Mouse (Mus musculus): ENCODE results near the gene Yipf3. TPM values are rescaled to one million over a fixed set of nuclear protein-coding genes. Genes with fewer than 3 reads are reported as not detected.

Yipf3 gene
- total RNA-seq, 2 experiments from 2014 or later: 55.8 to 59.5 TPM

- DNase-seq: no peak
- peak overlapping the region; percentile 49 for H3K27ac ChIP-seq
- TF ChIP-seq CTCF (IDR thresholded peaks at IDR 0.05): no peak
- intact Hi-C loops (cut with DNase I): no loop called here
- H3K4me3 ChIP-seq: no peak overlapping the region
These were observed 14.4 kb downstream of the Yipf3 start for GRCm38 (mm10) chr17:46262201-46262694.

- DNase-seq: no peak
- no peak overlapping the region for H3K27ac ChIP-seq
- intact Hi-C loops (cut with DNase I): loop anchor here (5.0 kb wide), 1 partner anchor 117 kb away; the partner anchor contains the start of gene Zfp318
- no peak for TF ChIP-seq CTCF (IDR thresholded peaks at IDR 0.05)
- H3K4me3 ChIP-seq: no peak overlapping the region
These were observed 17.6 kb downstream of the Yipf3 start for GRCm38 (mm10) chr17:46265502-46265901.

GRCm38 (mm10) chr17:46265918-46266618 lies 18.2 kb downstream of the Yipf3 start:
- TF ChIP-seq CTCF (IDR thresholded peaks at IDR 0.05): peak; percentile 96
- intact Hi-C loops (cut with DNase I): loop anchor here (1.0 to 5.0 kb wide), 2 partner anchors 32 to 116 kb away; partner anchors contain the start of gene Zfp318
- Histone ChIP-seq H3K4me3 (no peak overlapping the region), H3K27ac (peak overlapping the region; percentile 66)
- peak; percentile 88 for DNase-seq

GRCm38 (mm10) chr17:46266986-46267385 lies 19.1 kb downstream of the Yipf3 start:
- TF ChIP-seq CTCF (IDR thresholded peaks at IDR 0.05): no peak
- H3K4me3 ChIP-seq: no peak overlapping the region
- intact Hi-C loops (cut with DNase I): loop anchor here (1.0 to 5.0 kb wide), 2 partner anchors 31 to 115 kb away; partner anchors contain the start of gene Zfp318
- DNase-seq: peak; percentile 18
- H3K27ac ChIP-seq: peak overlapping the region; percentile 66

GRCm38 (mm10) chr17:46267511-46267910 lies 19.6 kb downstream of the Yipf3 start:
- no peak overlapping the region for H3K4me3 ChIP-seq
- no peak for DNase-seq
- peak overlapping the region; percentile 66 for H3K27ac ChIP-seq
- TF ChIP-seq CTCF (IDR thresholded peaks at IDR 0.05): no peak
- intact Hi-C loops (cut with DNase I): loop anchor here (5.0 kb wide), 1 partner anchor 115 kb away; the partner anchor contains the start of gene Zfp318

GRCm38 (mm10) chr17:46268026-46268720 lies 20.3 kb downstream of the Yipf3 start:
- no peak for TF ChIP-seq CTCF (IDR thresholded peaks at IDR 0.05)
- peak overlapping the region; percentile 66 for H3K27ac ChIP-seq
- intact Hi-C loops (cut with DNase I): loop anchor here (5.0 kb wide), 1 partner anchor 114 kb away; the partner anchor contains the start of gene Zfp318
- peak; percentile 22 for DNase-seq
- no peak overlapping the region for H3K4me3 ChIP-seq

- peak overlapping the region; percentile 43 for H3K4me3 ChIP-seq
- TF ChIP-seq CTCF (IDR thresholded peaks at IDR 0.05): no peak
- intact Hi-C loops (cut with DNase I): loop anchor here (5.0 kb wide), 1 partner anchor 112 kb away; the partner anchor contains the start of gene Zfp318
- DNase-seq: peak; percentile 82
- H3K27ac ChIP-seq: peak overlapping the region; percentile 78
These were observed 22.1 kb downstream of the Yipf3 start for GRCm38 (mm10) chr17:46269771-46270534.

- peak overlapping the region; percentile 88 for H3K27ac ChIP-seq
- peak; percentile 16 for DNase-seq
- intact Hi-C loops (cut with DNase I): no loop called here
- no peak overlapping the region for H3K4me3 ChIP-seq
- TF ChIP-seq CTCF (IDR thresholded peaks at IDR 0.05): no peak
These were observed 24.2 kb downstream of the Yipf3 start for GRCm38 (mm10) chr17:46272058-46272457.

GRCm38 (mm10) chr17:46272675-46273074 lies 24.8 kb downstream of the Yipf3 start:
- TF ChIP-seq CTCF (IDR thresholded peaks at IDR 0.05): no peak
- peak; percentile 47 for DNase-seq
- Histone ChIP-seq H3K27ac (peak overlapping the region; percentile 88), H3K4me3 (peak overlapping the region; percentile 17; the same call in 1 of the 2 replicates)
- intact Hi-C loops (cut with DNase I): no loop called here

GRCm38 (mm10) chr17:46273803-46274236 lies 25.9 kb downstream of the Yipf3 start:
- peak overlapping the region; percentile 88 for H3K27ac ChIP-seq
- no peak for TF ChIP-seq CTCF (IDR thresholded peaks at IDR 0.05)
- H3K4me3 ChIP-seq: peak overlapping the region; percentile 53
- peak; percentile 28 for DNase-seq
- intact Hi-C loops (cut with DNase I): no loop called here

- DNase-seq: peak; percentile 25
- no peak for TF ChIP-seq CTCF (IDR thresholded peaks at IDR 0.05)
- intact Hi-C loops (cut with DNase I): no loop called here
- peak overlapping the region; percentile 88 for H3K27ac ChIP-seq
- H3K4me3 ChIP-seq: peak overlapping the region; percentile 53
These were observed 26.6 kb downstream of the Yipf3 start for GRCm38 (mm10) chr17:46274465-46274864.

GRCm38 (mm10) chr17:46275034-46275433 lies 27.2 kb downstream of the Yipf3 start:
- peak overlapping the region; percentile 88 for H3K27ac ChIP-seq
- no peak for TF ChIP-seq CTCF (IDR thresholded peaks at IDR 0.05)
- intact Hi-C loops (cut with DNase I): no loop called here
- DNase-seq: peak; percentile 18
- H3K4me3 ChIP-seq: no peak overlapping the region
